Mouse (Mus musculus): ENCODE measurements at regions not wholly inside any gene's neighbourhood (a gene's known extent, or its start where the extent isn't known, plus 50 kb on each side); places are given as distances from the start of the nearest gene placed in this dataset.

DNA sequence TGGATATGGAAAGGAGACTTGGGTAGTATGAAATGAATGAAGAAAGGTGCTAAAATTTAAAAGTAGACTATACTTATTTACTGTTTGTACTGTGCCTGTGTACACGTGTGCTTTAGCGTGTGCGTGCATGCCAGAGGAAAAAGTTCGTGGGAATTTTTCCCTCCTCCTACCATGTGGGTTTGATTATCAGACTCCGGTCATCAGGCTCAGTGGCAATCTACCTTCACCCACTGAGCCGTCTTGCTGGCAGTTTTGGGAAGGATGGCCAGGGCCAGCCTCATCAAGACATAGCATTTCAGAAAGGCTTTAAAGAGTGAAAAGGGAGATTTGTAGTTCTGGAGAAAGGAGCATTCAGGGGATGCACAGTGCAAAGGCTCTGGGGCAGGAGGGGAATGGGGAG is 87.0 kb upstream of the Tpm1 start:
- Histone ChIP-seq H3K27ac (replicated peaks) (peak overlapping the region; percentile 59; the same call in 1 of the 2 replicates), H3K4me3 (no peak overlapping the region), H3K9me3 (replicated peaks) (no peaks in the 10 kb centered on the region), H3K36me3 (no peaks in the 10 kb centered on the region), H3K27me3 (ENCODE audit: low read depth, poor library complexity, severe bottlenecking) (no peaks in the 10 kb centered on the region), H3K4me1 (peaks cover 19% of the 10 kb centered on the region)
- no peak for DNase-seq (ENCODE audit: low spot score)
- WGBS, result 84% methylated on average over 6 of the region's 6 CpGs

DNA sequence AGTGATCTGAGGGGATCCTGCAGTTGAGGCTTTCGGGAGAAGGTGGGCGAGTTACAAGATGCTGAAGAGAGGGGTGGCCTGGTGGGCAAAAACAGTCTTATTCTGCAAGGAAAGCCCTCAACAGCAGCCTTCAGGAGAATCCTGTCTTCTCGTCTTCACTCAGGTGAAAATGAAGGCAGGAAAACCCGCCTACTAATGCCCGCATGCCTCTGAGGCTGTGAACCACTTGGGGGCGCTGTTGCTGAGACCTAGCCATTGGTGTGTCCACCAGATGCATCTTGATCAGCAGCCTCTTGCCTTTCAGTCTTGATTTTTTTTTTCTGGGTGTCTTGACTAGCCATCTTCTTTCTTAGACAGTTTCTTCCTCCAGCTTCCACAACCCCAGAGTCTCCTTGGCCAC is 85.2 kb upstream of the Tpm1 start:
- H3K4me3 ChIP-seq, result no peak overlapping the region
- DNase-seq (ENCODE audit: low spot score), result no peak
- no peak overlapping the region for H3K27ac ChIP-seq (replicated peaks)
- H3K27me3 ChIP-seq (ENCODE audit: low read depth, poor library complexity, severe bottlenecking), result no peaks in the 10 kb centered on the region
- H3K36me3 ChIP-seq, result no peaks in the 10 kb centered on the region
- peaks cover 19% of the 10 kb centered on the region for H3K4me1 ChIP-seq
- H3K9me3 ChIP-seq (replicated peaks), result no peaks in the 10 kb centered on the region
- 71% methylated on average over 6 of the region's 6 CpGs for WGBS

DNA sequence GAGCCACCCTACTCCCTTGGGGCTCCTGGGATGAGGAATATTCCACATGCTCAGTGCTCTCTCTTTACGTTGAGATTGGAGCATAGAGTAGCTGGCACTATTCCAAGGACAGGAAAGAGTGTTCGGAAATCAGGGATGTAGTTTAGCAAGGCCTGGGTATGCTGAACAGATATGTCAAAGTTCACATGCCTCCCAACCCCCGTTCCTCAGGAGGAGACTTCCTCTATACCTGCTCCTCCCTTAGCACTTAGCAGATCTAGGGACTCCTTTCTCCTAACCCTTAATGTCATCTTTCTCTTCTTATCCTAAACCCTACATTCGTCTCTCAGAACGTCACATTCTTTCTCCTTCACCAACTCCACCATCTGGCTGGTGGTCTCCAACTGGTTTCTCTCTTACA is 83.2 kb upstream of the Tpm1 start:
- H3K27ac ChIP-seq (replicated peaks), result no peak overlapping the region
- 83% methylated on average over 5 of the region's 5 CpGs for WGBS
- DNase-seq (ENCODE audit: low spot score), result no peak
- no peaks in the 10 kb centered on the region for H3K27me3 ChIP-seq (ENCODE audit: low read depth, poor library complexity, severe bottlenecking)
- H3K36me3 ChIP-seq, result no peaks in the 10 kb centered on the region
- H3K4me1 ChIP-seq, result peaks cover 15% of the 10 kb centered on the region
- no peaks in the 10 kb centered on the region for H3K9me3 ChIP-seq (replicated peaks)
- H3K4me3 ChIP-seq, result no peak overlapping the region

DNA sequence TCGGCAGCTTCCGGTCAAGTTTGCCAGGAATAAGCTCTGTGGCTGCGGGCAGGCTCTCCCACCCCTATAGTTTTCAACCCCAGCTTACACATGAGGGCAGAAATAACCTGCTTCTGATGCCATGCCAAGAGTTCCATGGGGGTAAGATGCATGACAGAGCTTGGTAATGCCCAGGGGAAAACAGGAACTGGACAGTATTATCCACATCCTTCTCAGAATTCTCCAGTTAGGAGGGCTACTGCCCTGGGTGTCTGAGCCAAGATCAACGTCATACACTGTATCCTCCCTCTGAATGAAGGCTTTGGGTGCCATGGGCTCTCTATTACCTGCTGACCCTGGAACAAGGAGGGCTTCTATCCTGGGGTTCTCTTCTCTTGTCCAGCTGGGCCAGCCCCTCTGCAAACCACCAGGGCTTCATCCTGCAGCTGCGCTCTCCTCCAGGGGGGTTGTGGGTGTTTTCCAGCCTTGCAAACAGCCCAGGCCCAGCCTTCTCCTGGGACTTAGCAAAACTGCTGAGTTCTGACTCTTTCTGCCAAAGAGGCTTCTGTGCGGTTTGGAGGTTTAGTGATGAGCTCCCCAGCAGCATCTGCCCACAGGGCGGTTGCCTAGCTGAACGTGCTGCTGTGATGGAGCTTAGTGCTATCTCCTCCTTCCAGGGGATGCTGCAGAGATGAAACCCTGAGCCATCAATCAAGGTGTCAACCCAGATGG is 81.7 kb upstream of the Tpm1 start:
- DNase-seq (ENCODE audit: low spot score), result no peak

DNA sequence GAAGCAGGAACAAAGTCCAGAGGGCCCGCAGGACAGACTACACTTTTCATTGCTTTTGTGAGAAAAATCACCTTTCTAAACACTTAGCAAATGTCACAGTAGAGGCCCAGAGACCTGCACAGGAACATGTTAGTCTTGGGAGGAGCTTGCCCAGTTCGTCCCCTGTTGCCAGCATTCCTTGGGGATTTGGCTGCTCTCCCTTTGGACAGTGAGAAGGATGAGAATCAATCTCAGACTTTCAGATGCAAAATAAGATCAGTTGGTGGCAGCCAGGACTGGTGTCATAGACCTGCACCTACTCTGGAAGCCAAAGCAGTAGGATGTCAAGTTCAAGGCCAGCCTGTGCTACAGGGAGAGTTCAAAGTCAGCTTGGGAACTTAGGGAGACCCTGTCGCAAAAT is 80.7 kb upstream of the Tpm1 start:
- H3K27me3 ChIP-seq (ENCODE audit: low read depth, poor library complexity, severe bottlenecking), result no peaks in the 10 kb centered on the region
- DNase-seq (ENCODE audit: low spot score), result no peak
- 85% methylated on average over 3 of the region's 3 CpGs for WGBS
- no peaks in the 10 kb centered on the region for H3K36me3 ChIP-seq
- H3K4me3 ChIP-seq, result no peak overlapping the region
- H3K9me3 ChIP-seq (replicated peaks), result no peaks in the 10 kb centered on the region
- H3K4me1 ChIP-seq, result 0 out of 2 replicates have a peak, but pooled peaks cover 3% of the 10 kb centered on the region
- H3K27ac ChIP-seq (replicated peaks), result no peak overlapping the region

More for the DNA sequence above, 81.7 kb upstream of the Tpm1 start:
- WGBS, result 85% methylated on average over 8 of the region's 8 CpGs
- no peak overlapping the region for H3K4me3 ChIP-seq
- 0 out of 2 replicates have a peak, but pooled peaks cover 3% of the 10 kb centered on the region for H3K4me1 ChIP-seq
- H3K9me3 ChIP-seq (replicated peaks), result no peaks in the 10 kb centered on the region
- H3K27ac ChIP-seq (replicated peaks), result no peak overlapping the region
- no peaks in the 10 kb centered on the region for H3K36me3 ChIP-seq
- H3K27me3 ChIP-seq (ENCODE audit: low read depth, poor library complexity, severe bottlenecking), result no peaks in the 10 kb centered on the region

DNA sequence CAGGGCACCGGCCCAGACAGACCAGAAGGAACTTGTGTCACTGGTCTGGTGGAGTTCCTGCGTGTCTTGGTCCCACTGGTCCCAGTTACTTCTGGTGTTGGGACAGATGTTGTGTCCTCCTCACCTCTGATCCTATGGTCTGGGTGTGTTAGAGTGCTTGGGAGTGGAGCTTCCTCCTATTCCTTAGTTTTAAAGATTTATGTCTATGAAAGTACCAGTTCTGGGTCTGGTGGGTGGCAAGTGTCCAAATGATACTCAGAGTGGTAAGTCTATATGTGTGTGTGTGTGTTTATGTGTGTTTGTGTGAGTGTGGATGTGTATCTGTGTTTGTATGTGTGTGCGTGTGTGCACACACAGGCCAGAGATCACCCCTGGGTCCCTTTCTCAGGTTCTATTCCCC is 79.9 kb upstream of the Tpm1 start:
- Histone ChIP-seq H3K36me3 (no peaks in the 10 kb centered on the region), H3K27ac (replicated peaks) (no peak overlapping the region), H3K4me3 (no peak overlapping the region), H3K9me3 (replicated peaks) (no peaks in the 10 kb centered on the region), H3K4me1 (0 out of 2 replicates have a peak, but pooled peaks cover 3% of the 10 kb centered on the region), H3K27me3 (ENCODE audit: low read depth, poor library complexity, severe bottlenecking) (no peaks in the 10 kb centered on the region)
- no peak for DNase-seq (ENCODE audit: low spot score)
- WGBS, result 89% methylated on average over 3 of the region's 3 CpGs

DNA sequence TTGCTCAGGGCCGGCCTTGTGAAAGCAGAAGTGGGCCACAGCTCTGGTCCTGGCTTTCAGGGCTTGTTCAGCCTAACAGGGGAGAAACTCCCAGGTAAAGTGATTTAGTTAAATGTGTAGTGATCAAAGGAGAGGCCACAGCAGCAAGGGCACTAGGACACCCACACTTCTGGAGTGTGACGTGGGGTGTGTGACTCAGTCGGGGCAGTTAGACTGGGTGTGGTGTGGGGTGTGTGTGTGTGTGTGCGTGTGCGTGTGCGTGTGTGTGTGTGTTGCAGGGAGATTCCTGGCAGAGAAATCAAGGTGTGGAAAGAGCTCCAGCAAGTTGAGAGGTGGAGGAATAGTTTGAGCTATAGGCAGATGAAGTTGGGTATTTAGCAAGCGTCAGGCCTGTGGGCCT is 72.5 kb upstream of the Tpm1 start:
- Histone ChIP-seq H3K4me1 (no peaks in the 10 kb centered on the region), H3K9me3 (replicated peaks) (no peaks in the 10 kb centered on the region), H3K4me3 (no peak overlapping the region), H3K27ac (replicated peaks) (no peak overlapping the region), H3K27me3 (ENCODE audit: low read depth, poor library complexity, severe bottlenecking) (no peaks in the 10 kb centered on the region), H3K36me3 (no peaks in the 10 kb centered on the region)
- WGBS, result 96% methylated on average over 7 of the region's 7 CpGs
- DNase-seq (ENCODE audit: low spot score), result no peak

DNA sequence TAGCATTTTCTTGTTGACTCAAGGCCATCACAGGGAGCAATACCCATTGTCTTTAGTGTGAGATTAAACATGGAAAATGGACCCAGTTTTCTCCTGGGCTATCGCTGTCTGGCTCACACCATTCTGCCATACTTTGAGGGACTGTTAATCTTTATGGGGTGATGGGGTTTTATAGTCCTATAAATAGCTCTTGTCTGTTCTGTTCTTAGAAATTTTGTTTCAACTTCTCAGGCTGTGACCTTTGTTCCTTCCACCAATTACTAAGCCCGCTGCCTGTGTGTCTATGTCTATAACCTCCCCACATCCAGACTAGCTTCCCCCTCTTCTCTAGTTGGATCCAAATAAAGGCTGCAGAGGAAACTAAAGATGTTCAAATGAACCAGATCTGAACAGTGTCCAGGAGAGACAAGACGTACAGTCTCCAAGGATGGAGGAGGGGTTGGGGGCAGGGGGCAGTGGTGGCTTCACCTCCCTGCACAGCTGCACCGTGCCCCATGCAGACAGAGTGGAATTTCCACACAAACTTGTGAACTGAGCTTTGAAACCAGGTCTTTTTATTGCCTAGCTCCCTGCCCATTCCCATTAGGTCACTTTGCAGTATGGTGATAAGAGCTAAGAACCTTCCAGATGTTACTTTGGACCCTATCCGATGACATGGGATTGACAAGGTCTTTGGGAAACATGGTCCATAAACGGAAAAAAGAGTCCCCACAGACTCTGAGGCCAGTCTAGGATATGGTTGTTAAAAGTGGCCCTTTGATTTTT is 69.9 kb upstream of the Tpm1 start:
- WGBS, result 88% methylated on average over 6 of the region's 6 CpGs
- no peak for DNase-seq (ENCODE audit: low spot score)

DNA sequence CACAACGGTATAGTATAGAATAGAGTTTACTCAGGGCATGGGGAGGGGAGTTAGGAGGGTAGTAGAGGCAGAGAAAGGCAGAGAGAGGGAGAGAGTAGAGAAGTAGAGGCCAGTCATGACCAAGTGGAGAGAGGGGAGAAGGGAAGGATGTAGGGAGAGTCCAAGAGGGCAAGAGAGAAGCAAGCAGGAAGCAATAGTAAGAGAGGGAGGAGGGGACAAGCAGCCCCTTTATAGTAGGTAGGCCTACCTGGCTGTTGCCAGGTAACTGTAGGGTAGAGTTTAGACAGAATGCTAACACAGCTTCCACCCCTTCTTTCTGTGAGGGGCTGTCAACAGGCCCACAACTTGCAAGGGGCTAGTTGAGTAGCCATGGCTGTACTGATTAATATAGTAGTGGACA is 69.2 kb upstream of the Tpm1 start:
- Histone ChIP-seq H3K9me3 (replicated peaks) (no peaks in the 10 kb centered on the region), H3K27ac (replicated peaks) (no peak overlapping the region), H3K4me1 (peaks cover 10% of the 10 kb centered on the region; the same call in 1 of the 2 replicates), H3K27me3 (ENCODE audit: low read depth, poor library complexity, severe bottlenecking) (no peaks in the 10 kb centered on the region), H3K36me3 (no peaks in the 10 kb centered on the region), H3K4me3 (no peak overlapping the region)
- no peak for DNase-seq (ENCODE audit: low spot score)
- 96% methylated on average over 1 of the region's 1 CpGs for WGBS

More for the DNA sequence above, 69.9 kb upstream of the Tpm1 start:
- no peaks in the 10 kb centered on the region for H3K36me3 ChIP-seq
- H3K27ac ChIP-seq (replicated peaks), result no peak overlapping the region
- H3K27me3 ChIP-seq (ENCODE audit: low read depth, poor library complexity, severe bottlenecking), result no peaks in the 10 kb centered on the region
- H3K9me3 ChIP-seq (replicated peaks), result no peaks in the 10 kb centered on the region
- peaks cover 10% of the 10 kb centered on the region; the same call in 1 of the 2 replicates for H3K4me1 ChIP-seq
- H3K4me3 ChIP-seq, result no peak overlapping the region

DNA sequence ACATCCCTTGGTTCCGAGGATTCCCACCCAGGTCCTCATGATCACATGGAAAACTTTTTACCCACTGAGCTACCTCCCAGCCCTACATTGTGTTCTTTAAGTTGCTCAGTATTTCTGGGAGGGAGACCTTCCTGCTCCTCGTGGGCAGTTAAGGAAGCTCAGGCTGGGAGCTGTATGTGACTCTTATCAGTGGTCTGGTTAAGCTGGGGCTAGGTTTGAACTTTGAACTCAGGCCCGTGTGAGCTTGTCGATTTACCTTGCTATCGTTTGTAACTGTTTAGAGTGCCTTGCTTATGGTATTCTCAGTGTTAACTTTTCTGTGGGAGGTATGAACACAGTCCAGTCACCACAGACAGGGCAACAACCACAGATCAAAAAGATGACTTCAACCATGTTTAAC is 68.4 kb upstream of the Tpm1 start:
- no peaks in the 10 kb centered on the region for H3K9me3 ChIP-seq (replicated peaks)
- no peak overlapping the region for H3K27ac ChIP-seq (replicated peaks)
- no peaks in the 10 kb centered on the region for H3K27me3 ChIP-seq (ENCODE audit: low read depth, poor library complexity, severe bottlenecking)
- peaks cover 10% of the 10 kb centered on the region; the same call in 1 of the 2 replicates for H3K4me1 ChIP-seq
- DNase-seq (ENCODE audit: low spot score), result no peak
- WGBS, result 89% methylated on average over 5 of the region's 5 CpGs
- no peaks in the 10 kb centered on the region for H3K36me3 ChIP-seq
- H3K4me3 ChIP-seq, result no peak overlapping the region

DNA sequence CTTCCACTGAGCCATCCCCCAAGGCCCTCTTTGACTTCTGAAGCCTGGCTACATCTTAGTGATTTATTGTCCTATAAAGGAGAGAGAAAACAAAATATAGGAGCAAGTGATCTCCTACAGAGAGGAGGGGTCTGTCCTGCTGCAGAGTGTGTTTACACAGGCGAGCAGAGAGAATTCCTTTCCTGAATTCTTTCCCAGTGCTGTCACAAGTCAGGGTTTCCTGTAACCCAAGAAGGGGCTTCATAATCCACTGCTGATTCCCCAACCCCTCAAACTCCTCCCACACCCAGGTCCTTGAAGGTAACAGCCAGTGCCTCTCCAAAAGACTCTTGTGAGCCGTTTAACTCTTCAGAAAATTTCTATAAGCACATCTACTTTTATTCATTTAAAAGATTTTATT is 66.8 kb upstream of the Tpm1 start:
- peaks cover 10% of the 10 kb centered on the region; the same call in 1 of the 2 replicates for H3K4me1 ChIP-seq
- no peaks in the 10 kb centered on the region for H3K36me3 ChIP-seq
- no peaks in the 10 kb centered on the region for H3K9me3 ChIP-seq (replicated peaks)
- H3K27ac ChIP-seq (replicated peaks), result no peak overlapping the region; the same call in 1 of the 2 replicates
- DNase-seq (ENCODE audit: low spot score), result peak; percentile 32
- H3K4me3 ChIP-seq, result no peak overlapping the region
- 59% methylated on average over 2 of the region's 2 CpGs for WGBS
- H3K27me3 ChIP-seq (ENCODE audit: low read depth, poor library complexity, severe bottlenecking), result no peaks in the 10 kb centered on the region

DNA sequence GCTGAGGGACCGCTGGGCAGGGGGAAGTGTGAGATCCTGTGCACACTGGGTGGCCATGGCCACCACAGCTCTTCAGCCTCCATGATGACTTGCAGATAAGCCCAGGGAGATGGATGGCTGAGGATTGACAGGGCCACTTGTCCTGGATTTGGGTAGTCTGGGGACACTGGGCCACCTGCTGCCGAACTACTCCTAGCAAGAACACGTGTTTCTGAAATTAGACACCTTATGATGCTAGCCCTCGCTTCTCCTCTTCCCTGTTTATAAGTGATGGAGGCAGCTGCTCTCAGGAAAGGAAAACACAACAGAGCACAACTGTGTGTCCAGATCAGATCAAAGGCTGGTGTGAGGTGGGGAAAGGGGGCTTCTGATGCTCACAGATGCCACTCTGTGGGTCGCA is 64.9 kb upstream of the Tpm1 start:
- WGBS, result 84% methylated on average over 5 of the region's 5 CpGs
- Histone ChIP-seq H3K36me3 (no peaks in the 10 kb centered on the region), H3K27ac (replicated peaks) (no peak overlapping the region), H3K4me3 (no peak overlapping the region), H3K9me3 (replicated peaks) (no peaks in the 10 kb centered on the region), H3K4me1 (peaks cover 10% of the 10 kb centered on the region; the same call in 1 of the 2 replicates), H3K27me3 (ENCODE audit: low read depth, poor library complexity, severe bottlenecking) (no peaks in the 10 kb centered on the region)
- no peak for DNase-seq (ENCODE audit: low spot score)
